Mouse (Mus musculus): Measurements from ENCODE around the gene Ppp1r12c.

DNA sequence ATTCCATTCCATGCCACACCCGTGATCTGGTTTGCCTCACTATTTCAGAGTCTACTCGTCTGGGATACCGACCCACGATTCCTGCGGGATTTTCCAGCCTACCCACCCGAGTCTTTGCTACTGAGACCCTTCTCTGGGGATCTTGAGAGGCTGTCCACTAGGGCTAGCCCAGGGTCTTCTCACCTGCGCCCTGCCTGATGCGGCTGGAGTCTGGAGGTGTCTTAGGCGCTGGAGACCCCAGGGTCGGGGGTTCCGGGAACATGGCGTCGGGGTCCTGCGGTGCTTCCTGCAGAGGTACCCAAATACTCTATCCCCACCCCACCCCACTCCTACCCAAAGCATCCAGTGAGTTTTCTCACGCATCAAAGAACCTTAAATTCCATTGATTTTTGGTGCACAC is 44.6 kb upstream of the Ppp1r12c start:
- TF ChIP-seq POLR2A (IDR thresholded peaks at IDR 0.05; ENCODE audit: insufficient read depth, low read depth, low read length) (no peak), CTCF (IDR thresholded peaks at IDR 0.05; ENCODE audit: insufficient read depth, low read depth, low read length) (no peak)
